Mouse (Mus musculus) cerebellum, postnatal 14 days (tissue): ENCODE results near the gene Olfr1406.
"Not testable (repeated sequence)": the region's sequence is repeated elsewhere in the genome, so short reads cannot be mapped to it uniquely, and the experiment has no call there.

Source experiments
- DNase-seq, 2 experiments: peaks; one replicate each; pipeline ENCODE4 v3.0.0; 2021; ENCODE audit warnings: mixed read lengths in 2 of 2

The Olfr1406 gene

GRCm38 (mm10) chr1:173190540-173190939 lies at the start of gene Olfr1406:
TSS of gene Olfr1406 (minus strand) at chr1:173190640.
- no peak for DNase-seq

DNA sequence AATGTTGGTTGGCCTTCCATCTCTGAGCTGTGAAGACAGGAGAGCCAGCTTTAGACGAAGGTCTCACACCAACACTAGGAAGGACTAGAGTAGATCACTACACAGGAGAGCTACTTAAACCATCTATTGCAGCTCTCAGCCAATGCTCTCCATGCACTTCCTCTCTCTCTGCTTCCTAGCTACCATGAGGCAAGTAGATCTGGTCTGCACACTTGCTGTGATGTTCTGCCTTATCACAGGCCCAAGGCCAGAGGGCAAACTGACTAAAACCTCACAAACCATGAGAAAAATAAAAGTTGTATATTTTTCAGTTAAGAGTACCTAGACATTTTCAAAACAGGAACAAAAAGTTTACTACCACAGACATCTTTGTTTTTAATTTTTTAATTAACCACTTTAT lies 46.6 kb upstream of the Olfr1406 start:
- DNase-seq = not testable (repeated sequence)

GRCm38 (mm10) chr1:173227081-173227480 lies 36.6 kb upstream of the Olfr1406 start, which contains the start of gene Fcer1a:
TSS of gene Fcer1a (minus strand) at chr1:173227214.
- DNase-seq = no peak

DNA sequence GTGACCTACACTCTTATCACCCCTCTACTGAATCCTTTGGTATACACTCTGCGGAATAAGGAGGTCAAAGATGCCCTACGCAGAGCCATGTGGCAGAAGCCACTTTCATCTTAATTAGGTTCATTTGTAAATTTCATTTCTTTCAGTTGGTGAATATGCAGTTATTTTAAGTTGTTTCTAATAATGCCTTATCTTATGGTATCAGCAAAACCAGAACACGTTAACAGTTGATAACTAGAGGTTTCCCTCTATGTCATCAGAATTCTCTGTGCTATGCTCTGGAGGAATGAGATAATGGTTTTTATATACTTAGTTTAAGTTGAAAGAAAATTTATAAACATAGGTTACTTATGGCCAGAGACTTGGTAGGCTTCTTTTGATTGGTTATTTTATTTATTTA lies 26.0 kb upstream of the Olfr1406 start:
- DNase-seq = no peak

- no peak for DNase-seq
Observed at GRCm38 (mm10) chr1:173212092-173212491, 21.7 kb upstream of the Olfr1406 start, which contains the start of gene Olfr1404. TSS of gene Olfr1404 (plus strand) at chr1:173212392.

DNA sequence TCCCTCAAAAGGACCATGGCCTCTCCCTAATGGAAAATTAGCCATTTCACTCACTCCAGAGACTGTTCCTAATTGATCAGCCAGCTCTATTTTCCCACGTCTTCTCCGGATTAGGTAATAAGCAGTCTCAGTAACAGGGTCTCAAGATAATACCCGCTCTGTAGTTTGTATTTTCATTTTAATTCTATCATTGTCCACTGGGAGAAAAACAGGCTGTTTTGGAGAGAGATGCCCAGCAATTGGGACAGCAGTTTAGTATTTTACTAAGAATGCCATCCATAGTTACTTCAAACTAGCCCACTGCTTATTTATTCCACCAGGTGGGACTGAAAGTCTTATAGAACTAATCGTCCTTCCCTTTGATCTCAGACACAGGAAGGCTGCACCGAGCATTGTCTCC lies 7.1 kb upstream of the Olfr1406 start, which contains the start of gene Olfr218:
TSS of gene Olfr218 (plus strand) at position 301 of the 400 bp plus-strand sequence.
- DNase-seq = no peak

DNA sequence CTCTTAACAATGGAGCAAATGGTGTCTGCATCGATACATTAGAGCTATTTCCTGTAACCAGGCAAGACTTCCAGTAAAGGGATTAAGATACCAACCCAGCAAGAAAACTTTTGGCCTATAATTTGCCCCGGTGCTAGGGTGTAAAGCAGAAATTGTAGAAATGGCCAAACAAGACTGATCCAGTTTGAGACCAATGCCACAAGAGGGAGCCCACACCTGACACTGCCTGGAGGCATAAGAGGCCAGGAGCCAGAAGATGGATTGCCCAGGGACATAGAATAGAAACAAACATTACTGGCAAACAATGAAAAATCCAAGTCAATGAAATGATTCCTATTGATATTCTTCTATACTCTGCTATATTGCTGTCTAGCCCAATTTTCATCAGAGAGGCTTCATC lies 5.9 kb upstream of the Olfr1406 start:
- no peak for DNase-seq

DNA sequence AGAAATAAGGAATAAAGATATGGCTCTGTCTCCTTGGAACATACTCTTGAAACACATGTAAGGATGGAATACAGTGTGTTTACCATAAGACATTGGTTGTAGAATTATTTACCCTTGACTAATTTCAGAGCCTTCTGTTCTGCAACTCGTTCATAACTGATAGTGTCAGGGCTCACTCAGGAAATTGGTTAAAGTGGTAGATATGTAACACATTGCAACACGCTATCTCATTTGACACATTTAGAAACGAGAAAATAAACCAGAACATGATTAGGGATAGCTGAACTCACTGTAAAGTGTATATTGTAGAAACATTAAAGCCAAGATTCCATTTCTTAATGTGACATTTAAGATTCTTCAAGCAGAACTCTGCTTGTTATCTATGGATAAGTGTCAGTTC lies 1.6 kb upstream of the Olfr1406 start:
- no peak for DNase-seq

DNA sequence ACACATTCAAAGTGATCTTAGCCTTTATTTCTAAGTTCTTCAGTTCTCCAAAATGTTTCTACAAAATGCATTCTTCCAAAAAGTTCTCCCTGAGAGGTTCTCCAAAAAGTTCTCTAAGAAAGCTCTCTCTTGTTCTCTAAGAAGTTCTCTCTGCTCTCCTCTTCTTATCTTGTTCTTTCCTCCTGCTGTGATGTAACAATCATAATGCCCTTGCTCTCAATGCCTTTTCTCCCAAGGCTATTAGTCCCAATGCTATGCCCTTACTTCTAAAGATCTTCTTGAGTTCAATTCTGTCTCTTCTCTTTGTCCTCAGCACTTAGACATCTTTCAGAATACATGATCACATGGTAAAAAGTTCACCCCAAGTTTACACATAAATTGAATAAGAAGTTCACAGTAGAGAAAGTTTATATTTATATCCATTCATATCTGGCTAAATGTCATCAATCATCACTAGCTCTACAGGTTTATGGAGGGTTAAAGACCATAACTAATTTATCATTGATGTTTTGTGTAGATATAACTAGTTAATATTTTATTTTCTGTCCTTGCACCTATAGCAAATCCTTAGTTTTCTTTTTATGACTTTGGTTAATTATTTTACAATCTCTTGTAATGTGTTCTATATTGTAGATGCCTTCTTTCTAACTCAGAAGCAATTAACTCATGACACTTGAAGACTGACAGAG lies 16.1 kb downstream of the Olfr1406 start:
- DNase-seq = no peak

DNA sequence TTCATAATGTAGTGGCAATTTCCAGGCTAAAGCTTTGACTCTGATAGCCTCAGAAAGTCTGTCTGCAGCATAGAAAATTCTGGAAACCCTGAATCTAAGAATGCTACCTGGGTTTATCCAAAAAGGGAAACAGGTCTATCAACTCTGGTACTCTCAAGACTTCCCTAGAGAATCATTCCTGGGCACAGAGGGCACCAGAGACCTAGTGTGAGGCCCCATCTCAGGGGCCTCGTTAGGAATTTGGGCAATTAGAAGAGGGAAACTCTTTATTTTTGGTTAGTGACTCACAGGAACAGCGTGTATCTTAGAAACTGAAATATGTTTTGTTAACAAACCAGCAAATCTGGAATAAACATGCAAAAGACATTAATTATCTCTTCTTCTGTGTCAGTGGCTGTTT lies 53.2 kb downstream of the Olfr1406 start, which contains the start of gene Olfr1408:
TSS of gene Olfr1408 (minus strand) at position 101 of the 400 bp plus-strand sequence.
- DNase-seq = no peak
